Mouse (Mus musculus) Muller cell, postnatal 12 days (primary cell): ENCODE data around the gene Olfr643.

Experiments
- DNase-seq: peaks from one replicate; pipeline ENCODE4 v3.0.0-alpha.2; 2015; ENCODE audit errors: inconsistent ontology term

Olfr643 gene

GRCm38 (mm10) chr7:104137305-104137704 lies at the start of gene Olfr643:
Gene Olfr643 (minus strand): TSS chr7:104137405.
- DNase-seq, result no peak

DNA sequence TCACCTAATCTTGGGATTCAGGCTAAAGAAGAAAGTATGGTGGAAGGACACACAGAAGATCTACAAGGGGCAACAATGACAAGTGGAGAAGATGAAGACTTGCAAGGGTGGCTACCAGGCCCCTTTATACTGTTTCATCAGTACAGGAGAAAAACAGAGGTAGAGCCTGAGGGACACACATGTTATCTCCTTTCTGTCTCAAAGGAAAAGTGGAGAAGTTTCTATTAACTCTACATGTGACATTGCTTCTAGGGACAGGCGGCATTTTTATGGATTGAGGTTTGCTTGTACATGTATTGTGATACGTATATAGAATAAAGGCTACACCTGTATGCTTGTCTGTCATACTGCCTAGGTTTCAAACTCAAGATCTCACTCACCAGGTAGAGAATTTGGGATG lies 46.1 kb upstream of the Olfr643 start, which contains the start of gene Olfr648:
Gene Olfr648 (minus strand): TSS at position 101 of the 400 bp plus-strand sequence.
- DNase-seq, result no peak

GRCm38 (mm10) chr7:104179074-104179473 lies 41.9 kb upstream of the Olfr643 start:
- no peak for DNase-seq

DNA sequence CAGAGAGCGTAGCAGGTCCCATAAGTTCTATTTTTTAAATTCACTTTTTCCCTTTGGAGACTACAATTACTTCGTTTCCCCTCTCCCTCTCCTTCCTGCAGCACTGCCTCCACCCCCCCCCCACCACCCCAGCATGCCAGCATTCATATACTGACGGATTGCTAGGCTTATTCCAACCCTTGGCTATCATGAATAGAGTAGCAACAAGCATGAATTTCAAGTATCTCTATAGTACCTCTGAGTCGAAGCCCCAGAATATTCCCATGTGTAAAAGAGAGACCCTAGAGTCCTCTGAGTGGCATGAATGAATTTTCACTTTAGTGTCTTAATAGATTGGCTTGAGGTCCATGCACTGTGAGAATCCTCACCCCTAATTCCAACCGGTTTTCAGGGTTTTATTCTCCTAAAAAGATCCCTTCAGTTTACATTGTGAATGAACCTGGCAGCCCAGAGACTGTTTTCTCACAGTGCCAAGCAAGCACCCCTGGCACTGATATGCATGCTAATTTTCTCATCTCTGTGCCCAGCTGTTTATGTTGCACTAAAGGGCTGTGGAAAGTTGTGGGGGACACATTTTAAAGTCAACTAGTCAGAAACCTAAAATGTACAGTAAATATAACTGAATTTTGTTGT lies 41.3 kb upstream of the Olfr643 start:
- DNase-seq, result no peak

- DNase-seq, result peak; percentile 71
Measured at GRCm38 (mm10) chr7:104175085-104175484, 37.9 kb upstream of the Olfr643 start.

- DNase-seq, result peak; percentile 19
Measured at GRCm38 (mm10) chr7:104169634-104170204, 32.5 kb upstream of the Olfr643 start.

- DNase-seq, result no peak
Measured at GRCm38 (mm10) chr7:104167105-104167504, 29.9 kb upstream of the Olfr643 start.

GRCm38 (mm10) chr7:104150456-104150855 lies 13.3 kb upstream of the Olfr643 start, which contains the start of gene Ubqlnl:
Gene Ubqlnl (minus strand): TSS chr7:104150556.
- no peak for DNase-seq

DNA sequence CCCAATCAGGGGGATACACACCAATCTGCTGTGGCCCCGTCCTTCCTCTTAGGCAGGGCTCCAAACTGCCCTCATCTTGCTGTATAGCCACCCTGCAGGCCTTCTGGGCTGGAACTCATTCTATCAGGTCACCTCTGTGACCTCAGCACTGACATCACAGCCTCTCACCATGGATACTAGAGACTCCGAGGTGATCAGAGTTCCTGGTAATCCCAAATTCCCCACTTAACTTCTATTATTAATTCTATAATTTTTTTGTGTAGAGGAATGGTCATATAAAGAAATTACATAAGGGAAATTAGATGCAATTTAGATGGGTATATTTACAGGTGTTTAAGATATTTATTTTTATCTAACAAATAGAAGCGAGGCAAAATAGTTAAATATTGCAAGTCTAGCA lies 6.0 kb upstream of the Olfr643 start, which contains the start of gene Ubqln3:
Gene Ubqln3 (minus strand): TSS at position 101 of the 400 bp plus-strand sequence.
- no peak for DNase-seq

DNA sequence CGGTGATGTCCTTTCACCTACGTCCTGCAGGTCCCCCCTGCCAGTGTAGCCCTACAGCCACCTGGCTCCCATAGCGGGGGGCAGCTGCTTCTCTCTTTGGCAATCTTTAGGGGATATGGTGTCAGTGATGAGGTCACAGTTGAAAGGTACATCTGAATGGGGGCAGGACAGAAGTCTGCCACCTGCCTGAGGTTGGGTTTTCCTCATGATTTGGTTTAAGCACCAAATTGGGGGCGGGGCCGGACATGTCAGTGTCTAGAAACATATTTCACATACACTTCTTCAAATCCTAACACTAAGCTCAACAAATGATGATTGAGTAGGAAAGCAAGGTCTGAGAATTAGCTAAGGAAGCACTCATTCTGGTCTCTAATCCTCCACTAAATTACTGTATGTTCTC lies 7.5 kb downstream of the Olfr643 start, which contains the start of gene Ubqln5:
Gene Ubqln5 (minus strand): TSS at position 101 of the 400 bp plus-strand sequence.
- DNase-seq, result no peak

- no peak for DNase-seq
Measured at GRCm38 (mm10) chr7:104104757-104104972, 32.5 kb downstream of the Olfr643 start, which contains the start of gene Olfr646. Gene Olfr646 (plus strand): TSS chr7:104104873.

GRCm38 (mm10) chr7:104103913-104104756 lies 33.1 kb downstream of the Olfr643 start:
- DNase-seq, result no peak

- DNase-seq, result no peak
Measured at GRCm38 (mm10) chr7:104085365-104085764, 51.8 kb downstream of the Olfr643 start, which contains the start of gene Olfr645. Gene Olfr645 (minus strand): TSS chr7:104085465.

DNA sequence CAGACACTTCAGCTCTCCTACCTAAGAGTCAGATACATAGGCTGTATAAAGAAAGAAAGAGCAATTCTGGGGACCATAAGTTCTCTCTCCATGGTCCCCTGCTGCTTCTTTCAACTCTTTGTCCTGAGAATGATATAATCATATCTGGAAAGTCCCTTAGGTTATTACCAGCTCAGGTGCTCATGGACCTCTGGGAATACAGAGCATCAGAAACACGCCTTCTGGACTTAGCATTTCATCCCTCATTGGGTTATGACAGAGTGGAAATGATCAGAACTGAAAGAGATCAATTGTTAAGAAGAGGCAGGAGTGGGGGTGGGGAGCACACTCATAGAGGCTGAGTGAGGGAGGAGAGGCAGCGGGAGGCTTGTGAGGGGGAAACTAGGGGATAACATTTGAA lies 65.4 kb downstream of the Olfr643 start, which contains the start of gene Olfr644:
Gene Olfr644 (minus strand): TSS at position 101 of the 400 bp plus-strand sequence.
- DNase-seq, result no peak

DNA sequence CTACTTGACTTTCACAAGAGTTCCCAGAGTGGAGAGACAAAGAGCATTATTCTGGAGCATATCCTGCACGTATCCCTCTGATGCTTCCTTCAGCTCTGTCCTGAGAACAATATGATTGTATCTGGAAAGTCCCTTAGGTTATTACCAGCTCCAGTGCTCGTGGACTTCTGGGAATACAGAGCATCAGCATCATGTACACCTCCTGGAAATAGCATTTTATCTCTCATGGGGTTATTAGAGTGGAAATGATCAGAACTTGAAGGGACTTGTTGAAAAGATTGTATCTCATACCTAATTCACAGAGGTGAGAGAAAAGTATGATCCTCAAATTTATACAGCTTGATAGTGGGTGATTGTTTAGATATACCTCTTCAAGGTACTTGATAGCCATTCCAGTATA lies 75.9 kb downstream of the Olfr643 start, which contains the start of gene 4930516K23Rik:
Gene 4930516K23Rik (minus strand): TSS at position 101 of the 400 bp plus-strand sequence.
- no peak for DNase-seq

DNA sequence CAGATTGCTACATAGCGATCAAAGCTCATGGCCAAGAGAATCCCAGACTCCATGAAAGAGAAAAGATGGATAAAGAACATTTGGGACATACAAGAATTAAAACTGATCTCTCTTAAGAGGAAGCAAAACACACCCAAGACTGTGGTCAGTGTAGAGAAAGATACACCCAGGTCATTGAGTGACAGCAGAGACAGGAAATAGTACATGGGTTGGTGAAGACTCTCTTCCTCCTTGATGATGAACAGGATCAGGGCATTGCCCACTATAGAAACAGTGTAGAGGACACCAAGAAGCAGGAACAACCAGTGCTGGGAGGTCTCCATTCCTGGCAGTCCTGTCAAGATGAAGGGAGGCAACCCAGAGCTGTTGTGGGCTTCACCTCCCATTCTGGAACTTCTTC lies 78.0 kb downstream of the Olfr643 start:
- DNase-seq, result no peak

DNA sequence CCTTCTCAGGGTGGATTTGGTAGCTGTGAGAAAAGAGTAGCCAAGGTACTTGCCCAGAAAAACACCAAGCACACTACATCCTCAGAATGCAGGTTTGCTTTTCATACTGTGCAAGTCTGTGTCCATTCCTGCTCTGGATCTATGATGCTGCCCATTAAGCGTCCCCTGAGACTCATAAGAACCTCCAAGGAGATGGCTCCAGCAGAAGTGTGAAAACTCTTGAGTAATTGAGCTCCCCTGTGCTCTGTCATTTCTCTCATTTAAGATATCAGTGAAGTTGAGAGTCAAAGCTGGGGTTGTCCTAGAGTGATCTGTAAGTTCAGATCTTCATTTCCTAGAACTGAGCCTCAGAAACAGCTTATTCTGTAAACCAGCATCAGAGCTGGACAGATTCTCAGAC lies 84.6 kb downstream of the Olfr643 start, which contains the start of gene Olfr642:
Gene Olfr642 (minus strand): TSS at position 101 of the 400 bp plus-strand sequence.
- DNase-seq, result no peak

- DNase-seq, result no peak
Measured at GRCm38 (mm10) chr7:104050745-104051144, 86.5 kb downstream of the Olfr643 start.

GRCm38 (mm10) chr7:104035145-104035544 lies 102.1 kb downstream of the Olfr643 start, which contains the start of gene Olfr641:
Gene Olfr641 (plus strand): TSS chr7:104035445.
- DNase-seq, result no peak

GRCm38 (mm10) chr7:104026978-104027377 lies 110.2 kb downstream of the Olfr643 start:
- DNase-seq, result no peak

- DNase-seq, result no peak
Measured at GRCm38 (mm10) chr7:104025473-104025872, 111.7 kb downstream of the Olfr643 start, which contains the start of gene Olfr640. Gene Olfr640 (minus strand): TSS chr7:104025573.

- DNase-seq, result no peak
Measured at GRCm38 (mm10) chr7:104021651-104022050, 115.6 kb downstream of the Olfr643 start.
